Mouse (Mus musculus): ENCODE data around the gene Ncam2.

GRCm38 (mm10) chr16:81388646-81389045, 188.1 kb downstream of the Ncam2 start:
- no peak for TF ChIP-seq CTCF (conservative IDR thresholded peaks at IDR 0.05; ENCODE audit: insufficient read depth, insufficient read length, low read depth, low read length)
- TF ChIP-seq POLR2A (IDR thresholded peaks at IDR 0.05; ENCODE audit: low read depth, low read length) = no peak
